Mouse (Mus musculus) gastrocnemius, adult 2 months (tissue): ENCODE measurements around the gene Gm20388. TPM values are rescaled to one million over a fixed set of nuclear protein-coding genes. Genes with fewer than 3 reads are reported as not detected.

Source experiments
- DNase-seq: peaks from one replicate; pipeline ENCODE4 v3.0.0; 2022
- H3K27ac ChIP-seq: fragments of 200-600 bp; 2 replicates; pipeline ENCODE4 v1.8.1; 2022; ENCODE audit warnings: mild to moderate bottlenecking
- H3K4me3 ChIP-seq: fragments of 200-600 bp; 2 replicates; pipeline ENCODE4 v1.8.1; 2022; ENCODE audit warnings: mild to moderate bottlenecking, moderate library complexity
- CTCF ChIP-seq: fragments of 200-600 bp; IDR thresholded peaks from 2 replicates; pipeline ENCODE4 v1.8.1; 2022; ENCODE audit warnings: antibody characterized with exemption, mild to moderate bottlenecking, moderate library complexity
- intact Hi-C: fragments of 180-260 bp; cut with DNase I; formaldehyde crosslinking; loops from one replicate; pipeline ENCODE4 v1.15.1; 2025
- total RNA-seq, 2 experiments: library from RNA; stranded (reverse); gene quantifications; 2 replicates each; pipeline ENCODE4 v1.2.3; 2021

Gm20388 gene
- total RNA-seq, 2 experiments from 2014 or later, result 6.1 to 15.0 TPM

DNA sequence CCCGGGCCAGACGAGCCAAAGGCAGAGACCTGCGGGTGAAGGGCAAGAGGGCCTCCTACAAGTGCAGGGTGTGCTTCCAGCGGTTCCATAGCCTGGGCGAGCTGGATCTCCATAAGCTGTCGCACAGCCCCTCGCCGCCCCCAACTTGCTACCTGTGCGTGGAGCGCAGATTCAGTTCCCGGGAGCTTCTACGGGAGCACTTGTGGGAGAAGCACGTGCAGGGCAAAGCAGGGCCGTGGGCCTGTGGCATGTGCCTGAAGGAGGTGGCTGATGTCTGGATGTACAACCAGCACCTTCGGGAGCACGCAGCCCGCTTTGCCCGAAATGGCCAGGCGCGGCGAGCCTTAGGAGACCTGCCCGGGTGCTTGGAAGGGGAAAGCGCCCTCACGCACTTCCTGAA lies 2358.2 kb downstream of the Gm20388 start:
- H3K4me3 ChIP-seq, result peak overlapping the region; percentile 67
- no peak overlapping the region for H3K27ac ChIP-seq
- no peak for DNase-seq
- no peak for TF ChIP-seq CTCF
- intact Hi-C loops, result loop anchor here (5.0 kb wide), 1 partner anchor 292 kb away; no protein-coding TSS in a partner anchor

DNA sequence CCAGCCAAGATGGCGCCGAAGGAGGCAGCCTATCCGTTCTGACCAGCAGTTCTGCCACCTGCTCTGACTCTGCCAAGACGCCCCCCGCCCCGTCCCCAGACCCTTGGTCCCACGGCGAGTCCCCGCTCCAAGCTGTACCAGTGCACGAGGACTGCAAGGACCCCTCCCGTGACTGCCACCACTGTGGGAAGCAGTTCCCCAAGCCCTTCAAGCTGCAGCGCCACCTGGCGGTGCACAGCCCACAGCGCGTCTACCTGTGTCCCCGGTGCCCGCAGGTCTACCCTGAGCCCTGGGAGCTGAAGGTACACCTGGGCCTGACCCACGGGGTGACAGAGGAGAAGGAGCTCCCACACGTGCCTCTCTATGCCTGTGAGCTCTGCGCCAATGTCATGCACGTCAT lies 2358.8 kb downstream of the Gm20388 start:
- intact Hi-C loops, result loop anchor here (5.0 kb wide), 1 partner anchor 292 kb away; no protein-coding TSS in a partner anchor
- TF ChIP-seq CTCF, result peak; percentile 93
- peak overlapping the region; percentile 67 for H3K4me3 ChIP-seq
- no peak overlapping the region; the same call in 1 of the 2 replicates for H3K27ac ChIP-seq
- DNase-seq, result peak; percentile 85

DNA sequence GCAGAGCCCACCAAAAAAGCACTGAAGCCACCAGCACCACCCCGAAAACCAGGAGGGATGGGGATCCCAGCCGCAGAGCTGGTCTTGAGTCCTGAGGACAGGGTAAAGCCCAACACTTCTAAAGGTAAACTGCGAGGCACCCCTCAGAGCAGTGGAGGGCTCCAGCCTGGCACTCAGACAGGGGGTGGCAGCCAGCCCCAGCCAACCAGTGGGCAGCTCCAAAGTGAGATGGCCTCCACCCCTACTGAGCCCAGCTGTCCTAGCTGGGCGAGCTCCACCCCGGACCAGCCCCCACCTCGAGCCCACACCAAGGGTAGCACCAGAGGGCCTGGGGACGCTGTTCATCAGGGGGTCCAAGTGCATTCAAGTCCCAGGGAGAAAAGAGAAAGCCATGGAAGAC lies 2359.9 kb downstream of the Gm20388 start:
- H3K27ac ChIP-seq, result no peak overlapping the region
- no peak for DNase-seq
- TF ChIP-seq CTCF, result no peak
- intact Hi-C loops, result loop anchor here (5.0 kb wide), 1 partner anchor 172 kb away; the partner anchor contains the start of gene Mvd
- H3K4me3 ChIP-seq, result no peak overlapping the region

DNA sequence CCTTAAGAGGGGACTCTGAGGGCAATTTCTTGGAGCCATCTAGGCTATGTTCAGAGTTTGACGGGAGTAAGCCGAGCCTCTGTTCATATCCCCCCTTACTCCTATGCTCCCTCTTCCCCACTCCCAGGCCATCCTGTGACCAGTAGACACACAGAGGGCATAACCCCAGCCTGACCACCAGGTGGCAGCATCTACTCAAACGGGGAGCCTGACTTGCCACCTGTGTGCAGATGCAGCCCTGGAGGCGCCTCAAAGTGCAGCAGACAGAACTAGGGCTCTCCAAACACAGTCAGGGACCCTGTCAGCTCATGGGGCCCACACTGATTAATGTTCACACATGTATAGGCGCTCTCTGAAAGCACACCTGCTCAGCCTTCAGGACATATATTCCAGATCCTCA lies 2362.5 kb downstream of the Gm20388 start:
- Histone ChIP-seq H3K27ac (no peak overlapping the region), H3K4me3 (no peak overlapping the region)
- intact Hi-C loops, result loop anchor here (1.0 to 5.0 kb wide), 3 partner anchors 60 to 169 kb away; partner anchors contain the start of gene Mvd
- DNase-seq, result peak; percentile 89
- peak; percentile 95 for TF ChIP-seq CTCF

DNA sequence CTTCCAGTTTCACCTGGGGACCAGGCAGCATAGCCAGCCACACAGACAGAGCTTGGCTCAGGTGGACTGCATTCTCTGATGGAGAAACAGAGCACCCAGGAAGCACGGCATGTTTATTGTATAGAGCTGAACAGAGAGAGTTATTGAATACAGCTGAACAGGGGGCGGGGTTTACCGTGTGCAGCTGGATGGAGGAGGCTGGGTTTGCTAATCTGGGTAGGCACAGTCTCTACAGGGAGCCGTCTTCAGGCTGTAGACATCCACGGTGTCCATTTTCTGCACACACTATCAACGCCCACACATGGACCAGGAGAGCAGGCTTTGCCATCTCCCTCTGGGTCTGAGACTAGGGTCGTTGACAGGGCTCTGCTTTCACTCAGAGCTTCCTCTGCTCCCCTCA lies 2363.2 kb downstream of the Gm20388 start:
- DNase-seq, result no peak
- TF ChIP-seq CTCF, result no peak
- intact Hi-C loops, result loop anchor here (1.0 to 5.0 kb wide), 3 partner anchors 59 to 168 kb away; partner anchors contain the start of gene Mvd
- Histone ChIP-seq H3K27ac (no peak overlapping the region), H3K4me3 (no peak overlapping the region)

DNA sequence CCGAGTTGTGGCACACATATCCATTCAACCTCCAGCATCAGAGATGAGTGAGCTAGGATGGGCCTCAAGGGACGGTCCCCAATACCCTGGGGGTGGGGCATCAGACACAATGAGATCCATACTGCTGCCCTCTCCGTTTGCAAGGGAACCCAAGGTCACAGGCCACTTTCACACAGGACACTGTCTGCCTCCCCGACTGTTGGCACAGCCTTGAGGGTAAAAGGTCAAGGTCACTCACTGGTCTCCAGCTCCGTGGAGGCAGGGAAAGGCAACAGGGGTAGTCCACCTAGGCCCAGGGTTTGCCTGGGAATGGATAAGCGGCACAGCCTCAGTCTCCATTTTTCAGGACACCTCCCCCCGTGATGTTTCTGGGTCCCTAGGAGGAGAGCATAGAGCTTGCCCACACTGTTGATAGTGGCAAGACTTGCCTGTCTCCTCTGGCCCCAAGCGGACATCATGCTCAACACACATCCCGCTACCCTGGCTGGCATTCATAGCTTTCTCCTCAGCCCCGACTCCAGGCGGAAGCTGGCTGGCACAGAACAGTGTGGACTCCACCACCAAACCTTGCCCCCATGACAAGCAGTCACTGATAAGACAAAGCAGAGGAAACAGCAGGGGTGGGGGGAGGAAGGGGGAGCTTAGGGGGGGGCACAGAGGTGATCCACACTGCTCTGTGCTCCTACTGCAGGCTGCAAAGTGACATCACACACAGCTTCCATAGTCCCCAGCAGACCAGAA lies 2364.2 kb downstream of the Gm20388 start:
- TF ChIP-seq CTCF, result no peak
- no peak for DNase-seq
- no peak overlapping the region for H3K27ac ChIP-seq
- intact Hi-C loops, result loop anchor here (5.0 kb wide), 1 partner anchor 167 kb away; the partner anchor contains the start of gene Mvd
- no peak overlapping the region for H3K4me3 ChIP-seq

DNA sequence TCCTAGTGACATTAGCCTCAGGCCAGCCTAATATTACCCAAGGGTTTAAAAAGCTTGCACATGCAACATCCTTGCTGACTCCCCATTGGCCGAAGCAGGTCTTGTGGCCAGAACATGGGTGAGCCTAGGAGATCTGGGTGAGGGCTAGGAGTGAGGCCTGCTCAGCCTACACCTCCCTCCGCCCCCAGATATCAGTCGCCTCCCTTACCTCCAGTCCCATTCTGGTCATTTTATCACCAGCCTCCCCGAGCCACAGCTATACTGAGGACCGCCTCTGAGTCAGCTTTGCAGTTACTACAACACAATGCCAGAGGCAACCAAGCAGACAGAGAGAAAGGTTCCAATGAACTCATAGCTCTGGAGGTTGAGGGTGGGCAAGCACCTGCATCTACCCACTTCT lies 2365.7 kb downstream of the Gm20388 start:
- peak overlapping the region; percentile 38 for H3K27ac ChIP-seq
- no peak for TF ChIP-seq CTCF
- DNase-seq, result no peak
- intact Hi-C loops, result no loop called here
- no peak overlapping the region for H3K4me3 ChIP-seq

DNA sequence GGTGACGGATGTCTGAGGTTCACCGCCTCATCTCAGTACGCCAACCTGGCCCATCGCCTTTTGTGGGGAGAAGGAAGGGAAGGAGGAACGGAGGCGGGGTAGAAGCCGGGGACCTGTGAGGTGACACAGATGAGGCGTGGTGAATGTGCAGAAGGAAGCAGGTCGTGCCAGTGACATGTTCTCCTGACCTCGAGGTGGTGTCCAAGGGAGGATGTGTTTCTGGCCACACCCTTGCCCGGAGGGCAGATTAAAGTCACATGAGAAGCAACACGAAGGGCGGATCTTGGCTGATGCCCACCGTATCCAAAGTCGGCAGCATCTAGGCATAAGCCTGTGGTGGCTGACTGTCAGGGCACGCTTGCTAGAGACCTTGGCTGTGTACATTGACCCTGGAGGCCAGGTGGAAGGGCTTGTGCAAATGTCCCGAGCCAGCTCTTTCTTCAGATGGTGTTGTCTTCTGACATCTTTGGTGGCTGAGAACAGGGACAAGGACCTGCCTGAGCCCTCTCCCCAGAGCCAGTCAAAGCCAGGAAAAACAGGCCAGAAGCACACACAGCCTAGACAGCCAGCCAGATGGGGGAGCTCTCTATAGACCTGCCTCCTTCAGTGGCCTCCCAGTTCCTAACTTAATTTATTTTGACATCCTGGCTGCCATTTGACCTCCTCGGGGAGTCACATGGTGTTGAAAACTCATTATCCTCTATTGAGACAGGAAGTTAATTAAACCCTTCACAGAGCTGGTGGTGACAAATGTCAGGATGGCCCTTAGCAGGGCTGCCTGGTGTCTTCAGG lies 2366.8 kb downstream of the Gm20388 start:
- intact Hi-C loops, result no loop called here
- H3K4me3 ChIP-seq, result no peak overlapping the region
- H3K27ac ChIP-seq, result peak overlapping the region; percentile 38
- no peak for DNase-seq
- TF ChIP-seq CTCF, result peak; percentile 35

DNA sequence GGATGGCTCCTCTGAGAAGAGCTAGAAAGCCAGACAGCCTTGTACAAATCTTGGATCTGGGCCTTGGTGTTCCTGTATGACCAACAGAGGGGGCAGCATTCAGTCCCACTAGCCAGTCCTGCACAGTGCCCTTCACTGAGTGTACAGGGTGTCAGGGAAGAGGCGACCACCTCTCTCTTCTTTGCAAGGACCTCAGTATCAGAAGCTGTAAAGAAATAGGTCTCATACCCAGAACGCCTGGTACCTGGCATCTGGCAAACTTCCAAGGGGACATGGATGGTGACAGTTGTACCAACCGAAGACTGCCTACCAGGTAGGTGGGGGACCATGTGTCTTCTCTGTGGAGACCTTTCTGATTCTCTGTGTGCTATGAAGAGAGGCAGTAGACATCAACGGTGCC lies 2369.5 kb downstream of the Gm20388 start:
- intact Hi-C loops, result no loop called here
- no peak overlapping the region for H3K4me3 ChIP-seq

DNA sequence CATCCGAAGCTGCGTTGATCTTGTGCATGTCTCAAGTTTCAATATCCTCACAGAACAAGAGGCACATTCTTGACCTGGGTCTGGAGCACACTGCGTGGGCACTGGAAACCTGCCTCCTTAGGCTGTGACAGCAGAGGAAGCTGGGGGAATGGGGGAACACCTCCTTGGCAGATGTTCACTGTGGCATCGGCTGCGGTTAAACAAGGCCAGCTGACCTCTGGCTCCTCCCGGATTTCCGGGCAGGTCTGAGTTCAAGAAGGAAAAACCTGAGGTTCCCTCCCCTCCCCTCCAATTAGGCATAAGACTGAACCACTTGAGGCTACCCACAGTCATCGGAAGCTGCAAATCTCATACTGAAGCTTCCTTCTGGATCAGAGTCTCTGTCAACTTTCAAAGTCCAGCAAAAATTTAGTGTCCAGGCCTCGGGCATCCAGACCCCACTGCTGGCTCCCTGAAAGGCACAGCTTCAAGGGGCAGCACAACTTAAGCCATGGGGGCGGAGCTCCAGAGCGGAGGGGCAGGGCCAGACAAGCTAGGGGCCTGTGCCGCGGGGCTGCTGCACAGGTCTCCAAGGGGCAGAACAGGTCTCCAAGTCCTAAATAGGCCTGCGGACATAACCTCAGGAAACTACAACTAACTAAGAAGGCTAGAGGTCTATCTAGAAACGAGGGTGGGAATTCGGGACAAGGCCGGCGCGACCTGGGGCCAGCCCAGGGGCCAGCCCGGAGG lies 2370.1 kb downstream of the Gm20388 start:
- intact Hi-C loops, result no loop called here
- H3K27ac ChIP-seq, result peak overlapping the region; percentile 94
- peak overlapping the region; percentile 89 for H3K4me3 ChIP-seq
- no peak for TF ChIP-seq CTCF
- no peak for DNase-seq

More for the DNA sequence above, 2369.5 kb downstream of the Gm20388 start:
- peak; percentile 20; the same call in 1 of the 2 replicates for TF ChIP-seq CTCF
- H3K27ac ChIP-seq, result peak overlapping the region; percentile 94
- no peak for DNase-seq

DNA sequence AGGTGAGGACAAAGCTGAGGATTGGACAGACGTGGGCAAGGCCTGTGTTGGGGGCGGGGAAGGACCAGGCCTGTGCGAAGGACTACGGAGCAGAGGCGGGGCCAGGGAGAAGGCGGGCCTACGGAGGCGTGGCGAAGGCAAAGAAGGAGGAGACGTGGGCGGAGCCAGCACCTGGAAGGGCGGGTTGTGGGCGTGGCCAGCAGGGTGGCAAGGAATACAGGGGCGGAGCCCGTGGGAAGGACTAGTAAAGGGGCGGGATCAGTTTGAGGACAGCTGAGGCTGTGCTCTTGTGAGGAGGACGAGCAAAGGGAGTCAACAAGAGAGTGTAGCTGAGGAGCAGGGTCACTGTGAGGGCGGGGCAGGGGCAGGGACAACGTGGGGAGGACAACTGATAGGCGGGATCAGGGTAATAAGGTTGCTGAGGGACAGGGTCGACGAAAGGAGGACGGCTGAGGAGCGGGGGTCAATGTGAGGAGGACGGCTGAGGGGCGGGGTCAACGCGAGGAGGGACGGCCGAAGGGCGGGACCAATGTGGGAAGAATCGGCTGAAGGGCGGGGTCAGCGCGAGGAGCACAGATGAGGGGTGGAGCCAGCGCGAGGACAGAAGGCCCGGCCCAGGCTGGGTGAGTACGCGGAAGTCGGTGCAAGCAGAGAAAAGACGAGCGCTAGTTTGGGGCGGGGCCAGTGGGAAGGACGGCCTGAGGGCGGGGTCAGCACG lies 2370.8 kb downstream of the Gm20388 start:
- H3K27ac ChIP-seq, result peak overlapping the region; percentile 94
- peak overlapping the region; percentile 89 for H3K4me3 ChIP-seq
- intact Hi-C loops, result loop anchor here (2.0 kb wide), 1 partner anchor 51 kb away; no protein-coding TSS in a partner anchor
- TF ChIP-seq CTCF, result no peak
- DNase-seq, result peak; percentile 100

DNA sequence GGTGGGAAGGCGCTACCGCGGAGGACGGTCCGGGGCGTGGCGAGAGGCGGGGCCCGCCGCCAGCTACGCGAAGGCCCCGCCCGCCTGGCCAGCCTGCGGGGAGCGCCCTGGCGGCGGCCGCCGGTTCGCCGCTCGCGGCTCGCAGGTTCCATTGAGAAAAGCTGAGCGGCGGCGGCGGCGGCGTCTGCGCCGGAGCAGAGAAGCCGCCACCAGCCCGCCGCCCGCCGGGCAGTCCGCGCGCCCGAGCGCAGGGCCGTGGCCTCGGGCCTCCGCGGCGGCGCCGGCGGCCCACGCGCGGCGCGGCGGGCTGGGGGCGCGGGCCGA lies 2371.4 kb downstream of the Gm20388 start, which contains the start of gene Zfpm1:
Gene Zfpm1, plus strand, starts transcription at position 107 of the 324 bp plus-strand sequence.
- Histone ChIP-seq H3K27ac (peak within 1 kb of the TSS; percentile 94), H3K4me3 (peak within 1 kb of the TSS; percentile 89)
- TF ChIP-seq CTCF, result peak; percentile 26; the same call in 1 of the 2 replicates
- intact Hi-C loops, result loop anchor here (2.0 kb wide), 1 partner anchor 51 kb away; no protein-coding TSS in a partner anchor
- DNase-seq, result no peak
